Mouse (Mus musculus) left cerebral cortex, adult 18-20 months (tissue): ENCODE results near the gene Trim3. TPM values are rescaled to one million over a fixed set of nuclear protein-coding genes. Genes with fewer than 3 reads are reported as not detected.

ENCODE experiments used
- DNase-seq, 2 experiments: peaks; one replicate each; pipeline ENCODE4 v3.0.0; 2021 to 2022; ENCODE audit warnings: low spot score in 2 of 2, mixed read lengths in 1 of 2
- long read RNA-seq, 2 experiments: library from polyadenylated mRNA; stranded (forward); transcript quantifications; one replicate each; pipeline ENCODE4 v2.0.0; 2021
- total RNA-seq, 2 experiments: library from RNA; stranded (reverse); gene quantifications; 2 replicates each; pipeline ENCODE4 v1.2.3; 2021

Gene Trim3
- 100 to 1,000 TPM; 150 to 157 TPM for total RNA-seq
- long read RNA-seq, experiment 1, transcript Trim3-202 (12 exons, 2,841 nt): major isoform, 94 of 228 reads
- long read RNA-seq, experiment 1, transcript Trim3-201 (12 exons, 3,016 nt): minor isoform, 32 of 228 reads
- long read RNA-seq, experiment 1, partial matches to known transcripts: 39 of 228 reads
- long read RNA-seq, experiment 1, other reads (novel, unspliced or antisense): 55 of 228 reads
- long read RNA-seq, experiment 2, transcript Trim3-205 (12 exons, 2,972 nt): minor isoform, 5 of 141 reads
- long read RNA-seq, experiment 2, transcript Trim3-201 (12 exons, 3,016 nt): minor isoform, 13 of 141 reads
- long read RNA-seq, experiment 2, transcript Trim3-202 (12 exons, 2,841 nt): major isoform, 53 of 141 reads
- long read RNA-seq, experiment 2, partial matches to known transcripts: 48 of 141 reads
- long read RNA-seq, experiment 2, other reads (novel, unspliced or antisense): 20 of 141 reads

DNA sequence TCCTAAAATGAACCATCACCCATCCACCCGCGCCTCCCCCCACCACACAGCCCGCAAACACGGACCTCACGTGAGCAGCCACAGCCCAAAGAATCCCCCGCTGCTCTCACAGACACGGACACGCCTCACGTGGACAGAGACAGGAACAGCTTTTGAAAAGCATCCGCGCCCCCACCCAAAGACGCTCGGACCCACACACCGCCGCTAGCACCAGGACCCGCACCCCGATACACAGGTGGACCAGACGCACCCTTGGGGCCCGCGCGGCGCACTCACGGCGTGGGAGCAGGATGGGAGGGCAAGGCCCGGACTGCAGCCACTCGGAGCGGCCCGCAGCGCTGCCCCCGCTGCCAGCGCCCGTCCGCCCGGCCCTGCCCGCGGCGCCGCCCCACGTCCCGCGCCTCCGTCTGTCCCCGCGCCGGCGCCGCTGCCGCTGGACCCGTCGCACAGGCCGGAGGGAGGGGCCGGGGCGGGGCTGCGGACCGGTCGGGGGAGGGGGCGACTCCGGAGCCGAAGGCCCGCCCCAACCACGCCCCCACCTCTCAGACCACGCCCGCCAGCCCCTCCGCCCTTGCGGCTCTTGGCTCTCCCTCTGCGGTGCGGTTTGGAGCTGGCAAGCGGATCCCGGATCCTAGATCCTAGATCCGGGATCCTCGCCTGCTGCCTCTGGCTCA lies at the start of gene Trim3:
Gene Trim3, minus strand, starts transcription at position 445 of the 674 bp plus-strand sequence.
- peak; percentile 87 to 93 for DNase-seq

DNA sequence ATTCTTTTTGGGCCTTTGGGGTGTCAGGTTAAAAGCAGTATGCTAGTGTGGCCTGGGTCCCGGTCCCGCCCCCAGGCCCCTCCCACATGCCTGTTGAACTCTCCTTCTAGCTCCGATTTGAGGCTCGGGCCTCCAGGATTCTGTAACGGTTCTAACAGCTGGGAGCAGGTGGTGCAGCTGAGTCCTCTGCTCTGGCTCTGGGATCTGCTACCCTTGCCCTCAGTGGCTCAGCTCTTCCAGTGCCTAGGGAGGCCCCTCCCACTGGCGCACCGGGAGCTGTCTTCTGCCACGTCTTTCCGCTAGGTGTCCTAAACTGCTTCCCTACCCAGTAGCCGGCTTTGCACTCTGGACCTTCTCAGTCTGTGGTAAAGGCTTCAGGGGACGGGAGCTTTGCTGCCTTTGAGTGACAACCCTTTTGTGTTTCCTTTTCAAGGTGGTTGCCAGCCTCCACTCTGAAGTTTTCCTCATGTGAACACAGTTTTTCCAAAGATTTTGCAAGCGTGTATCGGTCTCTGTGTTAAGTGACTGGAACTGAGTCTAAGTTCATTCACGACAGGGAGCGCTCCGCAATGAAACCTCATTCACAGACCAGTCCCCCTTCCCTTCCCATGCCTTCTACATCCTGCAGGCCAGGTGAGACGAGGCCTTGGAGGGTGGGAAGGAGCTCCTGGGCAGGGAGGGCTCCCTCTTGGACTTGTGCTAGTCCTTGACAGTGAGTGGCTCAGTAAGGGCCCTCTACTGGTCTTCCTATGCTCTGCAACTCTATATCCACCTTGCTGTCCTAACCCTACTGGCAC lies 17.5 kb upstream of the Trim3 start, which contains the start of gene Dnhd1:
Gene Dnhd1, plus strand, starts transcription at position 189 of the 797 bp plus-strand sequence.
- DNase-seq: peak; percentile 50 to 63

DNA sequence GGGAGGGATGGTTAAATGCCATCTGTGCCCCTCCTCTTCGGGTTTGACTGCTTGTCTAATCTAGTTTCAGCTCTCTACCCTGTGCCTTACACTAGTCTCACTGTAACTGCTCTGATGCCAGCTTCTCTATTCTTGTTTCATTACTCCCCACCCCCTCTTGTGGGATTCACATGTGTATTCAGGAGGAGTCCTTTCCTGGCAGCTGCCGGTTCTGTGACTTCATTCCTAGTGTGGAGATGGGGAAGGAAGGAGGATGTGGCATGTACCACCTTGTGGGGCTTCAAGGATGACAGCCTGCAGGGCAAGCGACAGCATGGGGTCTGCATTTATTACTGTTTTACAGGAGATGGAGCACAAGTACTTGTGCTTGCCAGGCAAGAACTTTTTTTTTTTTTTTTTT lies 8.6 kb upstream of the Trim3 start:
- no peak for DNase-seq

DNA sequence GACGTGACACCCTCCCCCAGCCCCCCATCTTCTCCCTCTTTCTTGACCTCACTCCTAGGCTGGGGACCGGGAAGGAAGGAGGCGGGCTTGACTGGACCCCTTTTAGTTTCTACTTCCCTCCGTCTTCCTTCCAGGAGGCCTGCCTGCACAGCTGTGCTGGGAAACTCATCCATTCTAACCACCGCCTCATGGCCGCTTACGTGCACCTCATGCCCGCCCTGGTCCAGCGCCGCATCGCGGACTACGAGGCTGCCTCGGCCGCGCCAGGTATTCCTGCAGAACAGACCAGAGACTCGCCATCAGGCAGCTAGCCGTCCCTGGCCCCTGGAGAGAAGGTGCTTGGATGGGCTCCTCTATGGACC lies 7.5 kb upstream of the Trim3 start:
- DNase-seq: no peak

GRCm38 (mm10) chr7:105640233-105640893 lies 7.0 kb upstream of the Trim3 start, which contains the start of the genes Arfip2 and Gm45799:
TSS of gene Arfip2 (minus strand) at chr7:105640416.
TSS of gene Gm45799 (plus strand) at chr7:105640552.
- peak; percentile 97 to 98 for DNase-seq

DNA sequence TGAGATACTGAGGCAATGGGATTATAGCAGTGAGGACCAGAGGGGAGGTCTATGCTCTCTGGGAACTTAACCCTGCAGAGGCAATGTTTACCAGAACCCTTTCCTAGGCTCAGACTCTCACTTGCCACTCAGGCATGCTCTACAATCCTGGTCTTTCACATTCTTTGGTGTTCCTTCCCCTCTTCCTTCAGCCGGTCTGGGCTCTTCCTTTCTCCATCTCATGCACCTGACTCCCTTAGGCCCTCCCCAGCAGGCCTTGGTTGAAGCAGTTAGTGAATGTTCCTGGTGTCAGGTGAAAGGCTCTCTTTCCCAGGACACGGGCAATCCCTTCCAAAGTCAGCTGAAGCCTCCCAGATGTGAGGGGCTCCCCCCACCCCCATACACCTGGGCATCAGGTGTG lies 6.4 kb upstream of the Trim3 start, which contains the start of gene Timm10b:
Gene Timm10b, plus strand, starts transcription at position 301 of the 400 bp plus-strand sequence.
- DNase-seq: no peak

DNA sequence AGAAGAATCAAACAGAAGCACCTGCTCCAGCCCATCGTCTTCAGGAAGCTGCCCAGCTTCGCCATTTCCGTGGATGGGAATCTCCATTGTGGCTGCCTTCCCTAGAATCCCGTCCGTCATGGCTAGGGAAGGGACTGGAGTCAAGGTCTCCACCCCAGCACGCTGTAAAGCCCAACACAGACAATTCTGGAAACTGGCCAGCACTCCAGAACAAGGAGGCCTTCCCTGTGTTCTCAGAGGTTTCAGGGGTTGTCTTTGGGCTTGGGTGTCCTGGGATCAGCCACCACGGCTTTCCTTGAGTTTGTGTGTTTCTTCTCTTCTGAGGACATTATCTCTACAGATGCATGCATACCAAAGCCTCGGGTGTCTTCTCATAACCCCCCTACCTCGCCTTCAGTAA lies 5.9 kb upstream of the Trim3 start:
- no peak for DNase-seq

DNA sequence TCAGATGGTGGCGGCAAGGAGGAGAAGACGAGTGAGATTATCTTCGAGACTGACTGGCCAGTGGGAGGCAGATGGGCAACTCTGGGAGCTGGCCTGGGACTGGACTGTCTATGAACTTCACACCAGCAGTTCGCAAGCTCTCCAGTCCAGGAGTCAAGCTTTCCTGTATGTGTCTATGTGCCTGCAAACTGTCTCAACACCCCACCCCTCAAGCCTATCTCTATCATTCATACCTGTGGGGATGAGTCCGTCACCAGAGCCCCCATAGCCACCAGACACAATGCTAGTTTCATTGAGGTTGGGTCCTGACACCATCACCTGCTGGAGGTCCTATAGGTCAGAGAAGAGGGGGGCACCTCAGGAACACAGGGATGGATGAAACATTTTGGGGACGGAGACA lies 5.4 kb upstream of the Trim3 start:
- no peak for DNase-seq

GRCm38 (mm10) chr7:105635726-105636125 lies 2.4 kb upstream of the Trim3 start:
- no peak for DNase-seq

DNA sequence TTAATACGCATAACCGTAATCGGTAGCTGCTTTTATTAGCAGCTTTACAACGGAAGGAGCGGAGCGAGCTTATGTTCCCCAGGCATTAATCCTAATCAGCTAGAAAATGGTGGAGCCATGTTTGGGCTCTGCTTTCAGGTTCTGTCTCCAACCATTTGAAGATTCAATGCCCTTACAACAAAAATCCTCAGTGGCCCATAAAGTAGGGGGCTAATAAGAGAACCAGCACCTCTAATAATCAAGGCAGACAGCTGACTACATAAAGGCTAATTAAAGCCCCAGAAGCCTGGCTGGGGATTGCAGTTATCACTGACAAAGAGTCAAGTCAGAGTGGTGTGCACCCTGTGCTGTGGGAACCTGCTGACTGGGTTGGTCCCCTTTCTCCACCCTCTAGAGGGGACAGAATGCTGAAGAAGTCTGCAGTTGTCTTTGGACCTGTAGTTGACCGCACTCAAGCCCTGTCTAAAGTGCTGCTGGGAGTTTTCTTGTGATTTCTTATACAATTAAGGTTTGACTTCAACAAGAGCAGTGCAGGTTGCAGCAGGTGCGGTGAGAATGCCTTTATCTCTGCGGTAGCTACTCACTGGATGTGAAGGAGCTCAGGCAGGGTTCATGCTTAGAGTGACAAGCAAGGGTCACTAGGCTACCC lies 1.0 kb upstream of the Trim3 start:
- no peak for DNase-seq

- no peak for DNase-seq
Measured at GRCm38 (mm10) chr7:105633801-105634135, 397 bp upstream of the Trim3 start.

GRCm38 (mm10) chr7:105632551-105632972 lies 809 bp downstream of the Trim3 start:
- no peak for DNase-seq

DNA sequence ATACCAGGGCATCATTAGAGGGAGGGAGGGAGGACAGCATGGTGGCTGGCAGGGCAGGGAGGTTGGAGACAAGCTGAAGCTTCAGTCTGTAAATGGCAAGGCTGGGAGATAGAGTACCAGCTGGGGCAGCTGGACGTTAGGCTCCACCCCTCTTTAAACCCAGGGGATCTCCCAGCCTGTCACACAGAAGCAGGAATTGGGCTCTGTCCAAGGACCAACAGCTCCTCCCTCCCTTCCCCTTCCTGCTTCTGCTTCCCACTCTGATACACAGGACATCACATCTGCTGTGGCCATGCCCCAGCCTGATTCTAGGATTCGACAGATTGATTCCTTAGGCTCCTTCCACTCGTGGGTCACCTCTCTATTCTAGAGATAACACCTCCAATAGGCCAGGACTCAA lies 4.7 kb downstream of the Trim3 start:
- DNase-seq: no peak

DNA sequence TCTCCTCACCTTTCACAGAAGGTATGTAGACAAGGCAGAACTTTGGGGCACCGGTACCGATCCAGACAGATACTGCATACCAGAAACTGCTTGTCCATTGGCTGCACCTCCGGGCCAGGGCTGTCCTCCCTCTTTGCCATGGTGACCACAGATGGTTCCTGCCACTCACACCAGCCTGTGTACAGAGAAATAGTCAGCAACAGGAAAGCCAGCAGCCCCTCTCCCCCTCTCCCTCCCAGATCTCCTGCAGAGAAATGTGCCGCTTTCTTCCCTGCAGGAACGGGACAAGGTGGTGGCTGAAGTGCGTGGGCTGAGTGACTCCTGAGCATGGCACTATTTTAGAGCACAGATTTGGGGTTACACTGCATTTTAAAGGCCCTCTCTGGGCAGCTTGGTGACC lies 8.0 kb downstream of the Trim3 start:
- DNase-seq: no peak

GRCm38 (mm10) chr7:105621646-105622292 lies 11.6 kb downstream of the Trim3 start:
- peak in 1 of 2 experiments; percentile 50 for DNase-seq

DNA sequence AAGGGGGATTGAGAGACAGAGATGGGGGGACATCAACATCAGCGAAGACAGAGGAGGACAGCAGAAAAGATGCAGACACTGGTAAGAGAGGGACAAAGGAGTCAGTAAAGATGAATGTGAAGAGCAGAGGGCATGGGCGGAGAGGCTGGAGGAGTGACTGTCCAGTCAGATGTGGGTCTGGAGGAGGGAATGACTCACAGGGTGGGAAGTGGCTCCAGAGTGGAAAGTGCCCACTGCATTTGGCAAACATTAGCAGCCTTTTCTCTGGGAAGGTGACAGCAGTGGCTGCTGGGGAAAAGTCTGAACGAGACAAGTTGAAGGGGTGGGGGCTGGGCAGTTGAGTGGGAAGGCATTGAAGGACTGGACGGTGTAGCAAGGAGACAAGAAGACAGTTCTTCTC lies 12.3 kb downstream of the Trim3 start:
- peak; percentile 34 to 49 for DNase-seq

GRCm38 (mm10) chr7:105619701-105620100 lies 13.7 kb downstream of the Trim3 start:
- DNase-seq: no peak

- DNase-seq: no peak
Measured at GRCm38 (mm10) chr7:105617810-105618209, 15.6 kb downstream of the Trim3 start.

GRCm38 (mm10) chr7:105616561-105616960 lies 16.8 kb downstream of the Trim3 start:
- DNase-seq: no peak

GRCm38 (mm10) chr7:105615720-105616119 lies 17.7 kb downstream of the Trim3 start:
- no peak for DNase-seq
